Mouse (Mus musculus): ENCODE measurements at regions not wholly inside any gene's neighbourhood (a gene's known extent, or its start where the extent isn't known, plus 50 kb on each side); places are given as distances from the start of the nearest gene placed in this dataset.

DNA sequence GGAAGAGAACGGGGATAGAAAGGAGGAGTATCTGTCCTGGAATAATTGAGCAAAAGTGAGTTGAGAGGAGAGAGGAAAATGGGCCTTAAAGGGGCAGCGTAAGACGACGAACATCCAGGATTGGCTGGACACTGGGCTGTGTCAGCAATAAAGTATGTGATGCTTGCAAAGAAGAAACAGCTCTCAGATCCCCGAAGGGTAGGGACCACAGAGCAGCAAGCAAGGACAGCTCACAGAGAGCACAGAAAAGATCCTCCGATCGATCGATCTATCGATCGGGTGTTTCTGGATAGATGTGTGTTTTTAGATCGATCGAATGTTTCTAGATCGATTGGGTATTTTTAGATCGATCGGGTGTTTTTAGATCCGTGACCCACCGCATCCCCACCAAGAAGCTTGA lies 50.3 kb upstream of the Cnih3 start:
- H3K27me3 ChIP-seq (ENCODE audit: control insufficient read depth, insufficient read depth, insufficient read length): no peaks in the 10 kb centered on the region
- no peak overlapping the region for H3ac ChIP-seq (ENCODE audit: control insufficient read depth, insufficient read length, low read depth)
- no peaks in the 10 kb centered on the region for H3K36me3 ChIP-seq (ENCODE audit: control insufficient read depth, insufficient read depth)
- TF ChIP-seq USF1 (IDR thresholded peaks at IDR 0.05; ENCODE audit: low read depth): no peak
- no peak for TF ChIP-seq CEBPB (IDR thresholded peaks at IDR 0.05; ENCODE audit: low read depth)
- no peak for TF ChIP-seq CTCF (IDR thresholded peaks at IDR 0.05; ENCODE audit: control insufficient read depth, insufficient read depth, insufficient read length)
- TF ChIP-seq FOSL1 (IDR thresholded peaks at IDR 0.05; ENCODE audit: insufficient read depth, low read length, poor library complexity, severe bottlenecking): no peak
- TF ChIP-seq MYOD1 (IDR thresholded peaks at IDR 0.05; ENCODE audit: control insufficient read depth, insufficient read length, low read depth): no peak
- TF ChIP-seq MYOG (IDR thresholded peaks at IDR 0.05; ENCODE audit: control insufficient read depth, extremely low read depth, insufficient read length): no peak
- TF ChIP-seq MAX (IDR thresholded peaks at IDR 0.05): no peak
- no peaks in the 10 kb centered on the region for H3K79me2 ChIP-seq (ENCODE audit: control insufficient read depth, insufficient read depth)
- H3K4me3 ChIP-seq (ENCODE audit: insufficient read depth, poor library complexity, severe bottlenecking): no peak overlapping the region
- no peaks in the 10 kb centered on the region for H3K79me3 ChIP-seq (ENCODE audit: low read depth)

All from C2C12 (cell line).